Mouse (Mus musculus) heart, embryonic 11.5 days (tissue): Measurements from ENCODE around the gene Pdx1. TPM values are rescaled to one million over a fixed set of nuclear protein-coding genes. Genes with fewer than 3 reads are reported as not detected.

Experiments used
- microRNA-seq: library from miRNA; unstranded; fragments of <30 nt; microRNA quantifications from one replicate; pipeline ENCODE4, GENCODE M21; 2016; ENCODE audit warnings: borderline number of aligned reads
- polyA plus RNA-seq: library from polyadenylated mRNA; unstranded; fragments of >200 nt; fragmentation: Nextera tagmentation; extraction: Ambion mirVana; gene quantifications from 2 replicates; pipeline ENCODE4 v1.2.1, GENCODE M21; 2014

The Pdx1 gene
- polyA plus RNA-seq, 1 experiment from 2014 or later = not detected

Small RNA genes within 50 kb of the gene (microRNA-seq; reads per million reads assigned to microRNA genes)
- not detected for gene Mir7k

Other genes with a start within 250 kb of the Pdx1 start
- gene Lnx2, start 193.4 kb upstream of the Pdx1 start, polyA plus RNA-seq = 9.4 and 11.0 TPM in 2 replicates
- gene Polr1d, start 192.9 kb upstream of the Pdx1 start, polyA plus RNA-seq = 103 TPM in 2 replicates
- gene Gsx1, start 81.3 kb upstream of the Pdx1 start, polyA plus RNA-seq = not detected in 2 replicates
- gene Cdx2, start 37.3 kb downstream of the Pdx1 start, polyA plus RNA-seq = not detected in 2 replicates
- not detected in 2 replicates for gene Urad, start 52.5 kb downstream of the Pdx1 start, polyA plus RNA-seq
- 0.10 TPM in 2 replicates for gene Flt3, start 130.5 kb downstream of the Pdx1 start, polyA plus RNA-seq
- gene Pan3, start 160.2 kb downstream of the Pdx1 start, polyA plus RNA-seq = 43.7 and 54.9 TPM in 2 replicates